Mouse (Mus musculus): Measurements from ENCODE around the gene Ppp1r7. TPM values are rescaled to one million over a fixed set of nuclear protein-coding genes. Genes with fewer than 3 reads are reported as not detected.

The Ppp1r7 gene
- polyA plus RNA-seq, 1 experiment from 2014 or later, result 71.4 TPM

DNA sequence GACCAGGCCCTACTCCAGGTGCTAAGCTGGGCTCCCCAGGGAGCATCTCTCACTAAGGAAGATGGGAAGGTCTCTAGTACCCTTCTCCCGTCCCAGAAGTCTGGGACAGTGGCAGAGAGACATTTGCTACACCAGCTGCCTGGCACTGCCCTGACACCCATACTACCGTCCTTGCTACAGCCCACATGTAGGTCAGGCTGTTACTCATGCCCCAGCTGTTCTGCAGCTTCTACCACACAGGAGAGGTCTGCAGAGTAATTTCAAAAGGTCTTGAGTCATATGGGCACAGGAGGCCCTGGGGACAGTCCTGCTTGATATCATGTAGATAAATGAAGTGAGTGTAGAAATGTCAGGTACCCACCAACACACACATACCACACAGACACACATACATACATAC is 46.3 kb downstream of the Ppp1r7 start:
- H3K4me2 ChIP-seq (ENCODE audit: low read depth, low read length), result no peak overlapping the region
- no peaks in the 10 kb centered on the region for H3K27me3 ChIP-seq (ENCODE audit: control insufficient read depth, insufficient read depth, low read depth, low read length)
- H3K9ac ChIP-seq (ENCODE audit: low read length), result no peak overlapping the region
- no peak for ATAC-seq (ENCODE audit: low read depth)
- no peaks in the 10 kb centered on the region for H3K4me1 ChIP-seq (replicated peaks; ENCODE audit: control insufficient read depth, insufficient read depth, low read length)
- no peak overlapping the region for H3K4me3 ChIP-seq (ENCODE audit: low read length)
- no peaks in the 10 kb centered on the region for H3K9me3 ChIP-seq (ENCODE audit: control insufficient read depth, low read length)
- no peak overlapping the region for H3K27ac ChIP-seq (ENCODE audit: low read length)
- 72% methylated on average over 2 of the region's 2 CpGs for WGBS
- H3K36me3 ChIP-seq (ENCODE audit: control insufficient read depth, insufficient read depth, low read length), result no peaks in the 10 kb centered on the region

DNA sequence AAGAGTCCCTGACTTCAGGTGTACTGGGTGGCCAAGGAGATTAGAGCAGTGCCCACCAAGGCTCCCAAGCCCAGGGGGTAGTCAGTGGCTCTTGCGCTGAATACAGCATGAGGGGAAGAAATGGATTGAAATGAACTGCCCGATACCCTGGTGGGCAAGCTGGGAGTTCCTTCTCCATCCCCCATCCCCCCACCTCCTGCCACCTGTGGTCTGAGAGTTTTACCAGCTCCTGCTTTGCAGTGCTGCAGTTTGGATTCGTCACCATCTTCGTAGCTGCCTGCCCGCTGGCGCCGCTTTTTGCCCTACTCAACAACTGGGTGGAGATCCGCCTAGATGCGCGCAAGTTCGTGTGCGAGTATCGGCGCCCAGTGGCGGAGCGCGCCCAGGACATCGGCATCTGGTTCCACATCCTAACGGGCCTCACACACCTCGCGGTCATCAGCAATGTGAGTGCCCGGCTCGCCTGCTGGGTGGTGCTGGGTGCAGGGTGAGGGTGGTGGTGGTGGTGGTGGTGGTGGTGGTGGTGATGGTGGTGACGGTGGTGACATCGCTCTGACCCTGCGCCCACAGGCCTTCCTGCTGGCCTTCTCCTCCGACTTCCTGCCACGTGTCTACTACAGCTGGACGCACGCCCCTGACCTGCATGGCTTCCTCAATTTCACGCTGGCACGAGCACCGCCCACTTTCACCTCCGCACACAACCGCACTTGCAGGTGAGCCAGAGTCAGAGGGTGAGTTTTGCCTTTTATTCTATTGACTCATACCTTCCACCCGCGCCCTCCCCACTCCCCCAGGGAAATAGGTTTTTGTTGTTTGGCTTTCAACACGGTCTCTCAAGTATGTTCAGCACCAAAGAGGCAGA is 58.8 kb downstream of the Ppp1r7 start:
- Histone ChIP-seq H3K4me2 (ENCODE audit: low read depth, low read length) (peak overlapping the region; percentile 54), H3K36me3 (ENCODE audit: control insufficient read depth, insufficient read depth, low read length) (peaks cover 2% of the 10 kb centered on the region), H3K27me3 (ENCODE audit: control insufficient read depth, insufficient read depth, low read depth, low read length) (no peaks in the 10 kb centered on the region), H3K4me1 (replicated peaks; ENCODE audit: control insufficient read depth, insufficient read depth, low read length) (no peaks in the 10 kb centered on the region), H3K9me3 (ENCODE audit: control insufficient read depth, low read length) (no peaks in the 10 kb centered on the region), H3K9ac (ENCODE audit: low read length) (peak overlapping the region; percentile 35; the same call in 1 of the 2 replicates), H3K4me3 (ENCODE audit: low read length) (peak overlapping the region; percentile 36), H3K27ac (ENCODE audit: low read length) (no peak overlapping the region)
- WGBS, result 16% methylated on average over 34 of the region's 38 CpGs
- peak; percentile 25; the same call in 1 of the 2 replicates for ATAC-seq (ENCODE audit: low read depth)

DNA sequence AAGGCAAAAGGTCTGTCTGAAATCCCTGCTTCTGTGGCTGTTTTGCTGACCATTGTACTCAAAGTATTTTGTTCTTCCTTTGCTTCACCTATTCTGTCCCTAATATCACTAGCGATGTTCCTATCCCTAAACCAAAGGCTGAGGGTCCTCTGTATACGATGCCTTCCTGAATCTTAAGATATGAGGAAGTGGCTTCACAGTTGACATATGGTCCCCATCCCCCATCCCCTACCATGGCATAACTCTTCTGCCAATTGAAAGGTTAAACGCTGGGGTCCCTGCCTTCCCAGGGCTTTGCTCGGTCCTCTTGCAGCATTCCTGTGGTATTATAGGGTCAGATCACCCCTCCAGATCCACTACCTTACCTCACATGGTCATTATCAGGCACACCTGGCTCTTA is 60.7 kb downstream of the Ppp1r7 start:
- Histone ChIP-seq H3K4me3 (ENCODE audit: low read length) (no peak overlapping the region), H3K27me3 (ENCODE audit: control insufficient read depth, insufficient read depth, low read depth, low read length) (no peaks in the 10 kb centered on the region), H3K27ac (ENCODE audit: low read length) (no peak overlapping the region), H3K4me1 (replicated peaks; ENCODE audit: control insufficient read depth, insufficient read depth, low read length) (no peaks in the 10 kb centered on the region), H3K9me3 (ENCODE audit: control insufficient read depth, low read length) (no peaks in the 10 kb centered on the region), H3K9ac (ENCODE audit: low read length) (no peak overlapping the region), H3K36me3 (ENCODE audit: control insufficient read depth, insufficient read depth, low read length) (peaks cover 22% of the 10 kb centered on the region), H3K4me2 (ENCODE audit: low read depth, low read length) (no peak overlapping the region)
- ATAC-seq (ENCODE audit: low read depth), result no peak
- WGBS, result 78% methylated on average over 4 of the region's 4 CpGs

Small RNA genes lying within 50 kb of the gene (microRNA-seq; reads per million reads assigned to microRNA genes)
- gene Mir6345 (not detected), gene Mir6902 (not detected)

Other genes with a start within 250 kb of the Ppp1r7 start
- gene Kif1a, start 240.9 kb upstream of the Ppp1r7 start, polyA plus RNA-seq (2015; fragmentation: Nextera tagmentation; extraction: Ambion mirVana), result 7.9 and 9.2 TPM in 2 replicates
- 0.24 TPM in 1 of 2 replicates, not detected in the other for gene Agxt, start 207.6 kb upstream of the Ppp1r7 start, polyA plus RNA-seq (2015; fragmentation: Nextera tagmentation; extraction: Ambion mirVana)
- gene 2310007B03Rik, start 181.9 kb upstream of the Ppp1r7 start, polyA plus RNA-seq (2015; fragmentation: Nextera tagmentation; extraction: Ambion mirVana), result 23.0 and 26.0 TPM in 2 replicates
- 4.9 and 5.1 TPM in 2 replicates for gene Crocc2, start 174.1 kb upstream of the Ppp1r7 start, polyA plus RNA-seq (2015; fragmentation: Nextera tagmentation; extraction: Ambion mirVana)
- 20.2 and 22.6 TPM in 2 replicates for gene Sned1, start 107.0 kb upstream of the Ppp1r7 start, polyA plus RNA-seq (2015; fragmentation: Nextera tagmentation; extraction: Ambion mirVana)
- gene Mterf4, start 36.9 kb upstream of the Ppp1r7 start, polyA plus RNA-seq (2015; fragmentation: Nextera tagmentation; extraction: Ambion mirVana), result 34.2 and 36.4 TPM in 2 replicates
- 14.7 and 15.2 TPM in 2 replicates for gene Pask, start 628 bp downstream of the Ppp1r7 start, polyA plus RNA-seq (2015; fragmentation: Nextera tagmentation; extraction: Ambion mirVana)
- gene Ano7, start 31.1 kb downstream of the Ppp1r7 start, polyA plus RNA-seq (2015; fragmentation: Nextera tagmentation; extraction: Ambion mirVana), result 0.14 and 0.19 TPM in 2 replicates
- gene Hdlbp, start 136.0 kb downstream of the Ppp1r7 start, polyA plus RNA-seq (2015; fragmentation: Nextera tagmentation; extraction: Ambion mirVana), result 160 and 172 TPM in 2 replicates
- 4.2 and 6.2 TPM in 2 replicates for gene Farp2, start 169.2 kb downstream of the Ppp1r7 start, polyA plus RNA-seq (2015; fragmentation: Nextera tagmentation; extraction: Ambion mirVana)